Mouse (Mus musculus): ENCODE results near the gene Cwh43. TPM values are rescaled to one million over a fixed set of nuclear protein-coding genes. Genes with fewer than 3 reads are reported as not detected.

Gene Cwh43
- total RNA-seq, 1 experiment: 0.31 TPM

DNA sequence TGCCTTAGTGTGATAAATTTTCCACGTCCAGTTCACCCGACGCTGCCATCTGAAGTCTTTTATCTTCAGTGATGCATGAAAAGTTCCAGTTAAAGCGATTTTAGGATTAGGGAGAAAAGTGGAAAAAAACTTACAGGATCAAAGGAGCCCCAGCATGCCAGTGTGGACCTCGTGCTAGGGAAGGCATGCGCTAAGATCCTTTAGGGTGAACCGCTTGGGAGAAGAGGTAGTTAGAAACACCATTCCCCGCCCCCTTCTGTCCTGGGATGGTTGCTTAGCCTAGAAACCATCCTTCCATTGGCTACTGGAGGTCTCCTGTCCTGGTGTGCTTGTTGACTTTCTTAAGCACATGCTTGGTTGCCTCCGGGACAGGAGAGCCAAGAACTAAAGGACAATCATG is 29.8 kb upstream of the Cwh43 start:
- in situ Hi-C loops (cut with MboI; ENCODE audit: low sequenced_read_pairs in 2 of 2, unreplicated experiment in 2 of 2): loop anchor here (10.0 to 25.0 kb wide), 3 partner anchors 239 to 389 kb away; no protein-coding TSS in a partner anchor
- Histone ChIP-seq H3K27ac (ENCODE audit: insufficient read depth, low read depth, low read length, poor library complexity, severe bottlenecking) (no peak overlapping the region), H3K4me1 (ENCODE audit: control insufficient read depth in 2 of 2, insufficient read depth in 2 of 2, low read length in 2 of 2, poor library complexity in 1 of 2) (peaks cover 0 to 3% of the 10 kb centered on the region in 2 experiments; a peak in 2 of 4 replicates), H3K9me3 (ENCODE audit: control insufficient read depth, insufficient read depth, low read depth, low read length) (no peaks in the 10 kb centered on the region), H3K4me3 (ENCODE audit: insufficient read depth in 1 of 2, low read depth in 1 of 2, low read length in 2 of 2, poor library complexity in 1 of 2, severe bottlenecking in 1 of 2) (no peak overlapping the region), H3K36me3 (ENCODE audit: control insufficient read depth, insufficient read depth, low read length, poor library complexity, severe bottlenecking) (no peaks in the 10 kb centered on the region), H3K9ac (ENCODE audit: insufficient read depth, low read depth, low read length, poor library complexity, severe bottlenecking) (no peak overlapping the region)
- TF ChIP-seq ZNF384 (IDR thresholded peaks at IDR 0.05; ENCODE audit: low read depth, low read length): no peak
- no peak for TF ChIP-seq HCFC1 (IDR thresholded peaks at IDR 0.05; ENCODE audit: borderline replicate concordance, insufficient read depth, low read length)
- no peak for TF ChIP-seq MAFK (IDR thresholded peaks at IDR 0.05; ENCODE audit: insufficient read depth, low read depth, low read length)
- TF ChIP-seq ZC3H11A (IDR thresholded peaks at IDR 0.05; ENCODE audit: borderline replicate concordance, low read depth, low read length): no peak
- TF ChIP-seq CHD2 (IDR thresholded peaks at IDR 0.05; ENCODE audit: low read depth, low read length): no peak
- no peak for DNase-seq (ENCODE audit: low read depth, low spot score)

DNA sequence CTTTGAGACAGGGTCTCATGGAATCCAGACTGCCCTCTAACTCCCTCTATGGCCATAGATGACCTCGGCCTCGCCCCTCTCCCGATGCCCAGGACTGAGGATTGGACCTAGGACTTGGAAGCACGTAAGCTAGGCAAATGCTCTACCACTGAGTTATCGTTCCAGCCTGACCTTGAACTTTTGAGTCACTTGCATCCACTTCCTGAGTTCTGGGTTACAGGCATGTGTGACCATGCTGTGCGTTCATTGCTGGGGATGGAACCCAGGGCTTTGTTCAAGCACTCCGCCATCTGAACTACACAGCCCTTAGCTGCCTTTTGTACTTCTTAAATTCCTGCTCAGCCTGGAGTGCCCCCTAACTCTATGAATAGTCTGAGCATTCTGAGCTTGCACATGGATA is 29.4 kb upstream of the Cwh43 start:
- DNase-seq (ENCODE audit: low read depth, low spot score): no peak
- Histone ChIP-seq H3K36me3 (ENCODE audit: control insufficient read depth, insufficient read depth, low read length, poor library complexity, severe bottlenecking) (no peaks in the 10 kb centered on the region), H3K9me3 (ENCODE audit: control insufficient read depth, insufficient read depth, low read depth, low read length) (no peaks in the 10 kb centered on the region), H3K9ac (ENCODE audit: insufficient read depth, low read depth, low read length, poor library complexity, severe bottlenecking) (no peak overlapping the region), H3K27ac (ENCODE audit: insufficient read depth, low read depth, low read length, poor library complexity, severe bottlenecking) (no peak overlapping the region), H3K4me3 (ENCODE audit: insufficient read depth in 1 of 2, low read depth in 1 of 2, low read length in 2 of 2, poor library complexity in 1 of 2, severe bottlenecking in 1 of 2) (no peak overlapping the region), H3K4me1 (ENCODE audit: control insufficient read depth in 2 of 2, insufficient read depth in 2 of 2, low read length in 2 of 2, poor library complexity in 1 of 2) (peaks cover 0 to 2% of the 10 kb centered on the region in 2 experiments; a peak in 1 of 4 replicates)
- in situ Hi-C loops (cut with MboI; ENCODE audit: low sequenced_read_pairs in 2 of 2, unreplicated experiment in 2 of 2): loop anchor here (10.0 to 25.0 kb wide), 3 partner anchors 239 to 389 kb away; no protein-coding TSS in a partner anchor
- TF ChIP-seq ZC3H11A (IDR thresholded peaks at IDR 0.05; ENCODE audit: borderline replicate concordance, low read depth, low read length) (no peak), HCFC1 (IDR thresholded peaks at IDR 0.05; ENCODE audit: borderline replicate concordance, insufficient read depth, low read length) (no peak), MAFK (IDR thresholded peaks at IDR 0.05; ENCODE audit: insufficient read depth, low read depth, low read length) (no peak), CHD2 (IDR thresholded peaks at IDR 0.05; ENCODE audit: low read depth, low read length) (no peak), ZNF384 (IDR thresholded peaks at IDR 0.05; ENCODE audit: low read depth, low read length) (no peak)

DNA sequence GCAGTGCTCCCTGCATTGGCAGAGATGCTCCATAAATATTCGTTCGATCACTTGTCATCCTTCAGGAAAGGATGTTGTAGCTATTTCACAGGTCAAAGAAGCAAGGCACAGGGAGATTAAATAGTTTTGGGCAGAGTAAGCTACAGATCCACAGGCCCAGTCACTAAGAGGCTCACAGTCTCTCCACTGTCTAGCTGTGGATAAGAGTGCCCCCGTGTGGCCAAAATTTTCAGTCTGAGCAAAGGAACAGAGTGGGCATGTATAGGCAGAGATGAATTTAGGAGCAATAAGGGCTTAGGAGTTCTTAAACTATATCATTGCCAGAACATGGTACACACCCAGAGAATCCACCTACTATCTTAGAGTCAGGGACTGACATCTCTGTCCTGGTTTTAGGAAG is 26.0 kb upstream of the Cwh43 start:
- no peak overlapping the region for H3K27ac ChIP-seq (ENCODE audit: insufficient read depth, low read depth, low read length, poor library complexity, severe bottlenecking)
- peak; percentile 75 for DNase-seq (ENCODE audit: low read depth, low spot score)
- no peak overlapping the region for H3K4me3 ChIP-seq (ENCODE audit: insufficient read depth in 1 of 2, low read depth in 1 of 2, low read length in 2 of 2, poor library complexity in 1 of 2, severe bottlenecking in 1 of 2)
- no peaks in the 10 kb centered on the region for H3K36me3 ChIP-seq (ENCODE audit: control insufficient read depth, insufficient read depth, low read length, poor library complexity, severe bottlenecking)
- TF ChIP-seq HCFC1 (IDR thresholded peaks at IDR 0.05; ENCODE audit: borderline replicate concordance, insufficient read depth, low read length) (no peak), ZC3H11A (IDR thresholded peaks at IDR 0.05; ENCODE audit: borderline replicate concordance, low read depth, low read length) (peak; percentile 82; the same call in 1 of the 2 replicates)
- no peak overlapping the region for H3K9ac ChIP-seq (ENCODE audit: insufficient read depth, low read depth, low read length, poor library complexity, severe bottlenecking)
- H3K9me3 ChIP-seq (ENCODE audit: control insufficient read depth, insufficient read depth, low read depth, low read length): no peaks in the 10 kb centered on the region
- peaks cover 0 to 2% of the 10 kb centered on the region in 2 experiments; a peak in 1 of 4 replicates for H3K4me1 ChIP-seq (ENCODE audit: control insufficient read depth in 2 of 2, insufficient read depth in 2 of 2, low read length in 2 of 2, poor library complexity in 1 of 2)
- in situ Hi-C loops (cut with MboI; ENCODE audit: low sequenced_read_pairs in 2 of 2, unreplicated experiment in 2 of 2): loop anchor here (10.0 to 25.0 kb wide), 4 partner anchors 243 to 395 kb away; no protein-coding TSS in a partner anchor

DNA sequence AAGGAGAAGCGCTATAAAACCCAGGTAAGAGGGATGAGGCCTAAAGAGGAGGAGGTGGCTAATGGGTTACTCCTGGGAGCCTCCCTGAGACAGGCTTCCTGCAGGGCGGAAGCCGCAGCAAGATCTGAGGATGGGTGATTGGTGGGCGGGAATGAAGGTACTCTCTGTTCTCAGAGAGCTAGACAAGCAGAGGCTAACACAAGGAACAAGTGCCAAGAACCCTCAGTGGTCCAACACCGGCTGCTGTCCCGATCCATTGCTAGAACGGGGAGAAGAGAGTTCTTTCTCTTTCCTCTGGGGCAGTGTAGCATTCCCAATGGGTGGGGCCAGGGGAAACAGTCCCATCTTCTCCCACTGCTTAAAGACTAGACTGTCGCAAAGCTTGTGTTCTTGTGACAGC is 25.0 kb upstream of the Cwh43 start:
- in situ Hi-C loops (cut with MboI; ENCODE audit: low sequenced_read_pairs in 2 of 2, unreplicated experiment in 2 of 2): loop anchor here (10.0 to 25.0 kb wide), 3 partner anchors 244 to 396 kb away; no protein-coding TSS in a partner anchor
- Histone ChIP-seq H3K4me1 (ENCODE audit: control insufficient read depth in 2 of 2, insufficient read depth in 2 of 2, low read length in 2 of 2, poor library complexity in 1 of 2) (peaks cover 0 to 2% of the 10 kb centered on the region in 2 experiments; a peak in 1 of 4 replicates), H3K4me3 (ENCODE audit: insufficient read depth in 1 of 2, low read depth in 1 of 2, low read length in 2 of 2, poor library complexity in 1 of 2, severe bottlenecking in 1 of 2) (no peak overlapping the region)

More for the DNA sequence above, 25.0 kb upstream of the Cwh43 start:
- TF ChIP-seq MAFK (IDR thresholded peaks at IDR 0.05; ENCODE audit: insufficient read depth, low read depth, low read length) (no peak), CHD2 (IDR thresholded peaks at IDR 0.05; ENCODE audit: low read depth, low read length) (no peak), ZNF384 (IDR thresholded peaks at IDR 0.05; ENCODE audit: low read depth, low read length) (no peak), ZC3H11A (IDR thresholded peaks at IDR 0.05; ENCODE audit: borderline replicate concordance, low read depth, low read length) (no peak), HCFC1 (IDR thresholded peaks at IDR 0.05; ENCODE audit: borderline replicate concordance, insufficient read depth, low read length) (no peak)
- no peak overlapping the region for H3K27ac ChIP-seq (ENCODE audit: insufficient read depth, low read depth, low read length, poor library complexity, severe bottlenecking)
- no peaks in the 10 kb centered on the region for H3K9me3 ChIP-seq (ENCODE audit: control insufficient read depth, insufficient read depth, low read depth, low read length)
- DNase-seq (ENCODE audit: low read depth, low spot score): no peak
- H3K36me3 ChIP-seq (ENCODE audit: control insufficient read depth, insufficient read depth, low read length, poor library complexity, severe bottlenecking): no peaks in the 10 kb centered on the region
- H3K9ac ChIP-seq (ENCODE audit: insufficient read depth, low read depth, low read length, poor library complexity, severe bottlenecking): no peak overlapping the region
